Comparison of ENCODE assay signal across 9 mouse cellular contexts in the genomic region with DNA sequence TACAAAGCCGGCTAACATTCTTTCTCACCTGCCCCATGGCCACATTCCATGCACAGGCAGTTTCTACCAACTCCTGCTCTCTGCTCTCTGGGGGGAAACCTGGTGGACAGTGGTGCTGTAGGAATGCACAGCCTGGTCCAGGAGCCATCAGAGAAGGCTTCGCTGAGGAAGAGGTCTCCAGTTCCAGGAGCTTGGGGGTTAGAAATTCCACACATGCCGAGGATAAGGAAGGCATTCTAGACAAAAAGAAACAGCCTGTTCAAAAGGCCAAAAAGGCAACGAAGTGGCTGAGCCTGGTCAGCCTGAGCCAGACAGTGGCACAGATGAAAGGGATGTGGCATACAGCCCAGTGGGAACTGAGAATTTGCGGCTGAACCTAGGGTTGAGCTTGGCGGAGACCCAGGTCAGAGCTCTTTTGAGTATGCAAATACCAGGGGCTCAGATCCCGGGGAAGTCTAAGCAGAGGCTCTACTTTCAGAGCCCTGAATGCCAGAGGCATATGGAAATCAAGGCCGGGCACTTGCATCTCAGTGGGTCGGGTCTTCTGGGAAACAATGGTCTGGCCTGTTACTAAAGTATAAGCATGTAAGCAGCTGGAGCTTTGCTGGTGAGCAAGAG. TPM values are rescaled to one million over a fixed set of nuclear protein-coding genes. Genes with fewer than 3 reads are reported as not detected.
DNase-seq lines count a peak whose midpoint lies in the region; ATAC-seq and TF ChIP-seq lines count a peak whose summit lies in the region.
"Had no signal": no experiment of that assay in that cellular context is flagged by ENCODE, and none has a peak within 500 bp of the region (broad histone marks: within the 10 kb centered on the region; RNA-seq: fewer than 3 reads in every experiment).

No protein-coding gene starts in this region.

- no peak overlapping the region for H3K4me3 ChIP-seq in left cerebral cortex, adult 2 months
- no peak overlapping the region for H3K4me3 ChIP-seq in embryonic facial prominence, embryonic 14.5 days (ENCODE audit: low read depth, low read length)
- no peak overlapping the region for H3K4me3 ChIP-seq in limb, embryonic 15.5 days
- no peak overlapping the region for H3K4me3 ChIP-seq in liver, postnatal 0 days (ENCODE audit: low read depth, low read length)

- H3K27ac ChIP-seq in left cerebral cortex, adult 2 months: no peak overlapping the region
- peak overlapping the region; percentile 49 for H3K27ac ChIP-seq in embryonic facial prominence, embryonic 14.5 days (replicated peaks; ENCODE audit: low read depth, low read length)
- no peak overlapping the region for H3K27ac ChIP-seq in limb, embryonic 15.5 days
- no peak overlapping the region for H3K27ac ChIP-seq in liver, postnatal 0 days (ENCODE audit: low read depth)
- H3K27ac ChIP-seq: kidney, postnatal 0 days had no signal

- 17% methylated on average over 9 of the region's 9 CpGs for WGBS in embryonic facial prominence, embryonic 14.5 days
- WGBS in limb, embryonic 15.5 days: 14% methylated on average over 9 of the region's 9 CpGs
- WGBS in liver, postnatal 0 days (ENCODE audit: insufficient replicate concordance): 44% methylated on average over 9 of the region's 9 CpGs

- H3K9me3 ChIP-seq in embryonic facial prominence, embryonic 14.5 days (ENCODE audit: control insufficient read depth, low read length): no peaks in the 10 kb centered on the region
- H3K9me3 ChIP-seq in limb, embryonic 15.5 days: no peaks in the 10 kb centered on the region
- no peaks in the 10 kb centered on the region for H3K9me3 ChIP-seq in liver, postnatal 0 days (ENCODE audit: low read length)

- no peak for TF ChIP-seq CTCF in left cerebral cortex, adult 2 months (IDR thresholded peaks at IDR 0.05)
- TF ChIP-seq CTCF in liver, postnatal 0 days (IDR thresholded peaks at IDR 0.05; ENCODE audit: low read depth): no peak

- no peaks in the 10 kb centered on the region for H3K36me3 ChIP-seq in embryonic facial prominence, embryonic 14.5 days (ENCODE audit: control insufficient read depth, insufficient read depth, low read length)
- H3K36me3 ChIP-seq in limb, embryonic 15.5 days: no peaks in the 10 kb centered on the region
- H3K36me3 ChIP-seq in splenic B cell, adult 2 months (ENCODE audit: control insufficient read depth, insufficient read depth, low read length, poor library complexity, severe bottlenecking): peaks cover 12% of the 10 kb centered on the region
- 0 out of 2 replicates have a peak, but pooled peaks cover 3% of the 10 kb centered on the region for H3K36me3 ChIP-seq in liver, postnatal 0 days (replicated peaks; ENCODE audit: insufficient read depth, low read length)

- no peaks in the 10 kb centered on the region for H3K4me1 ChIP-seq in embryonic facial prominence, embryonic 14.5 days (ENCODE audit: control insufficient read depth, insufficient read depth, low read length)
- H3K4me1 ChIP-seq in limb, embryonic 15.5 days: peaks cover 9% of the 10 kb centered on the region; the same call in 1 of the 2 replicates
- H3K4me1 ChIP-seq in liver, postnatal 0 days (ENCODE audit: insufficient read depth): no peaks in the 10 kb centered on the region

- no peaks in the 10 kb centered on the region for H3K27me3 ChIP-seq in embryonic facial prominence, embryonic 14.5 days (replicated peaks; ENCODE audit: control insufficient read depth, insufficient read depth, low read length)
- H3K27me3 ChIP-seq in limb, embryonic 15.5 days: 0 out of 2 replicates have a peak, but pooled peaks cover 6% of the 10 kb centered on the region
- H3K27me3 ChIP-seq in splenic B cell, adult 2 months (ENCODE audit: control insufficient read depth, insufficient read depth, low read length, poor library complexity, severe bottlenecking): no peaks in the 10 kb centered on the region
- H3K27me3 ChIP-seq in liver, postnatal 0 days (ENCODE audit: insufficient read depth, low read length): no peaks in the 10 kb centered on the region

- no peak for TF ChIP-seq EP300 in liver, postnatal 0 days (IDR thresholded peaks at IDR 0.05; ENCODE audit: low read depth)

- peak; percentile 87 for ATAC-seq in embryonic facial prominence, embryonic 14.5 days (ENCODE audit: low read depth)
- ATAC-seq in limb, embryonic 15.5 days (ENCODE audit: insufficient number of reproducible peaks, low FRiP score, low TSS enrichment, low read depth): peak; percentile 42; the same call in 1 of the 2 replicates
- ATAC-seq in liver, postnatal 0 days: no peak

- peak; percentile 49 to 53 for DNase-seq in left cerebral cortex, postnatal 10 days (ENCODE audit: extremely low spot score in 1 of 2, low spot score in 2 of 2)
- no peak for DNase-seq in left cerebral cortex, adult 2 months (ENCODE audit: extremely low spot score in 1 of 2, low spot score in 2 of 2)
- DNase-seq in ZHBTc4 (ENCODE audit: low read depth, low spot score): peak; percentile 68
- DNase-seq in embryonic facial prominence, embryonic 14.5 days (ENCODE audit: low spot score): peak; percentile 86
- DNase-seq in splenic B cell, adult 2 months (ENCODE audit: low read depth, low spot score): peak; percentile 46
- no peak for DNase-seq in liver, postnatal 0 days
- DNase-seq in ovary, postnatal 36 days (ENCODE audit: low spot score): no peak

- no peak overlapping the region for H3K9ac ChIP-seq in embryonic facial prominence, embryonic 14.5 days (ENCODE audit: low read depth, low read length)
- no peak overlapping the region for H3K9ac ChIP-seq in limb, embryonic 15.5 days
- H3K9ac ChIP-seq in liver, postnatal 0 days (replicated peaks): no peak overlapping the region

- H3K4me2 ChIP-seq in embryonic facial prominence, embryonic 14.5 days (ENCODE audit: low read depth, low read length): no peak overlapping the region
- no peak overlapping the region for H3K4me2 ChIP-seq in limb, embryonic 15.5 days
- H3K4me2 ChIP-seq in liver, postnatal 0 days (ENCODE audit: low read depth, low read length): no peak overlapping the region

- intact Hi-C loops in left cerebral cortex, postnatal 10 days (cut with DNase I): loop anchor here (5.0 kb wide), 1 partner anchor 58 kb away; no protein-coding TSS in a partner anchor
- intact Hi-C loops in left cerebral cortex, adult 2 months (cut with DNase I): loop anchor here (10.0 kb wide), 1 partner anchor 275 kb away; no protein-coding TSS in a partner anchor

RNA-seq across cellular contexts. Expression of a gene that starts 21.0 kb away (rescaled TPM):
- total RNA-seq in left cerebral cortex, postnatal 10 days (2021): 100 to 1,000 TPM; 123 to 128 TPM
- total RNA-seq in left cerebral cortex, adult 2 months (2021): 100 to 1,000 TPM; 112 to 118 TPM
- polyA plus RNA-seq in embryonic facial prominence, embryonic 14.5 days (2014; fragmentation: Nextera tagmentation; extraction: Ambion mirVana): 97.9 and 100.0 TPM in 2 replicates
- polyA plus RNA-seq in limb, embryonic 15.5 days (2015; fragmentation: Nextera tagmentation; extraction: Ambion mirVana): 92.6 and 101 TPM in 2 replicates
- 24.4 and 24.7 TPM in 2 replicates for polyA plus RNA-seq in liver, postnatal 0 days (2015; fragmentation: Nextera tagmentation; extraction: Ambion mirVana)

RNA-seq across cellular contexts. Expression of a gene that starts 31.8 kb away (rescaled TPM):
- 1 to 10 TPM; 2.4 to 3.0 TPM for total RNA-seq in left cerebral cortex, postnatal 10 days (2021)
- total RNA-seq in left cerebral cortex, adult 2 months (2021): 1 to 10 TPM; 2.0 to 2.1 TPM
- 11.6 and 12.1 TPM in 2 replicates for polyA plus RNA-seq in embryonic facial prominence, embryonic 14.5 days (2014; fragmentation: Nextera tagmentation; extraction: Ambion mirVana)
- polyA plus RNA-seq in limb, embryonic 15.5 days (2015; fragmentation: Nextera tagmentation; extraction: Ambion mirVana): 10.6 and 14.5 TPM in 2 replicates
- 13.3 and 14.0 TPM in 2 replicates for polyA plus RNA-seq in liver, postnatal 0 days (2015; fragmentation: Nextera tagmentation; extraction: Ambion mirVana)

Comparison
In these comparisons a context has a peak if more than half of its experiments do, and no peak if none do; other contexts are left out.
1. DNase-seq: peak in left cerebral cortex, postnatal 10 days (2 of 2), ZHBTc4 (single experiment), embryonic facial prominence, embryonic 14.5 days (single experiment) and splenic B cell, adult 2 months (single experiment); none in left cerebral cortex, adult 2 months (0 of 2), liver, postnatal 0 days (single experiment) and ovary, postnatal 36 days (single experiment).